Mouse (Mus musculus): ENCODE measurements around the gene Trp53rkb.

Trp53rkb gene

GRCm38 (mm10) chr2:166799615-166800472, 7.5 kb downstream of the Trp53rkb start:
- DNase-seq: no peak

DNA sequence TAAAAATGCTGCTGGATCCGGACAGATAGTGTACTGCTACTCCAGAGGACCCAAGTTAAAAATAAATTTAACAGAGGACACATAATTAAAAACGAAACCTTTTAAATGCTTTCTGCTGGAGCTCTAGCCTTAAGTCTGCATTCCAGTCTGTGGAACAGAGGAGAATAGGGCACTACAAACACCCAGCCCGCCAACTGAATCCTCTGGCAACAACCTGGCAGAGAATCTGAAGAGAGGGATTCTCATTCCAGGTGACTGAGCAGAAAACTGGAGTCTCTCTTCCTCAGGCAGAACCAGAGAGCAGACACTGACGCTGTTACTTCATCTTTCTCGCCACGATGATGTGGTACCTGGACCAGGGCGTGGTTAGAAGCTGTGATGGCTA, 8.1 kb downstream of the Trp53rkb start:
- DNase-seq: no peak

GRCm38 (mm10) chr2:166801436-166801835, 9.1 kb downstream of the Trp53rkb start:
- DNase-seq: no peak

DNA sequence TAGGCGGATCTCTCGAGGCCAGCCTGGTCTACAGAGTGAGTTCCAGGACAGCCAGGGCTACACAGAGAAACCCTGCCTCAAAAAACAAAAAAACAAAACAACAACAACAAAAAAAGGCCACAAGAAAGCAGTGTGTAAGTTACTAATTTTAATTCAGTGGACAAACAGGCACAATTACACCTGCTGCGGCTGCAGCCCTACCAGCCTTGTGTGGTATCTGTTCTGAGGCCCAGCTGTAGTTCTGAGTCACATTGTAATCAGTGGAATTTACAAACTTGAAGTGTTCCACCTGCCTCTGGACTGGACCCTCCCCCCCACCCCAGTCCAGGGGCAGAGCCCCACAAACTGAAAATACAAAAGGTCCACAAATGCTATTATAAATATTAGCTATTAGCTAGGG, 11.0 kb downstream of the Trp53rkb start:
- no peak for DNase-seq

- DNase-seq: peak; percentile 91 to 92
These were observed 13.2 kb downstream of the Trp53rkb start, which contains the start of gene Arfgef2 for GRCm38 (mm10) chr2:166805250-166806172. TSS of gene Arfgef2 (plus strand) at chr2:166805588.

GRCm38 (mm10) chr2:166806173-166806705, 13.9 kb downstream of the Trp53rkb start:
- DNase-seq: no peak

GRCm38 (mm10) chr2:166806813-166807212, 14.5 kb downstream of the Trp53rkb start:
- DNase-seq: no peak

DNA sequence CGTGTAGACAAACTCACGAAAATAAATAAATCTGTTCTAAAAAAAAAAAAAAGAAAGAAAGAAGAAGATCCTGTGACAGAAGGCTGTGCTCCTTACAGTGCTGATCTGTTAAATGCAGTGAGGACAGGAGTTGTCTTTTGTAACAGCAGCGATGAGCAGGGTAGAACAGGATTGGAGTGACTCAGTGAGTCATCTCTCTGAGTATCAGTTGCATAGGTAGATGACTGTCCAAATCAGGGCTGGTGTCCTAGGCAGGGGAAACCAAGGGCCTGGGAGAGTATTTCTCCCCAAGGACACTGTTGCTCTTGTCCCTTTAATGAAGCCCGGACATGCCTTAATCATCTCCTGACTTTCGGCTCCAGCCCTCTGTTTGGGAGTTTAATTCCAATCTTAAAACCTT, 17.2 kb downstream of the Trp53rkb start:
- no peak for DNase-seq

DNA sequence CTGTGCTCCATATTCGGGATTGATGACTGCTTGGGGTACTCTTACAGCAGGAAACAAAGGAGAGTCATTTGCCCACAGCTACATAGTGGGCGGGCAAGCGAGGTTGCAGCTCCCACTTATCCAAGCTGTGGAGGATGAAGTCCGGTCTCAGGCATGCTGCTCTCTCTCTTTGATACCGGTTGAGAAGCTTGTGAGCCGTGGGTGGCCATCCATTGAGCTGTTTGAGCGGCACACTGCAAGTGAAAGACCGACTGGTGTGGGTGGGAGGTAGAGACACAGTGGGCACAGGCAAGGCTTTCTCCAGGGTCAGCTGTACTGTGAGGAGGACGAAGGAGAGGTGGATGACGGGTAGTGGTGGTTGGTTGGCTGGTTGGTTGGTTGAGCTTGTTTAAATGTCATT, 18.5 kb downstream of the Trp53rkb start:
- DNase-seq: no peak

DNA sequence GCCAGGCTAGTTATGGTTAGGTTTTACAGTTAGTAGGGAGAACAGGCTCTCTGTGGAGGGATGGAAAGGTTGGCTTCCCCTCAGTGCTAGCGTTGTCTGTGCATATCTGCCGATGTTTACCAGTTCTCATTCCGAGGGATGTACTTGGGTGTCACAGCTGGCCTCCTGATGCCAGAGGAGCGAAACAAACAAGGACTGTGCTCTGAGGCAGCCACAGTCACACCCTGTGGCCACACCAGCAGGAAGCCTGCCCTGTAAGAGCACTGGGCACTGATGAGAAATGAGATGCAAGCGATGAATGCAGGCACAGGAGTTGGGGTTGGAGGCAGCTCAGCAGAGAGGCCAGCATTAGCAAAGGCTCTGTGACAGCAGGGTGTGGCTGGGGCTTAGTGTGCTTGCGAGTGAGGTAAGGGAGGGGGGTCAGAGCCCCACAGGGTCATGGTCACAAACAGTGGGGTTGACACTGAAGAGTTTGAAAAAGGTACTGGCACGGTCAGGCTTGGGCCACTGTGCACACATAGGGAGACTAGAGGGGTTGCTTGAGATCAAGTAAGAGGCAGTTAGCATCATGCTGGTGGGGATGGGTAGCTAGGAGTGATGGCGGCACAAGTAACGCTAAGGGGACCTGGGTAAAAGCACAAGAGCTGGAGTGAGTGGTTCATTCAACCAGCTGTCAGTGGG, 26.3 kb downstream of the Trp53rkb start:
- DNase-seq: no peak

GRCm38 (mm10) chr2:166819849-166820248, 27.5 kb downstream of the Trp53rkb start:
- DNase-seq: no peak

DNA sequence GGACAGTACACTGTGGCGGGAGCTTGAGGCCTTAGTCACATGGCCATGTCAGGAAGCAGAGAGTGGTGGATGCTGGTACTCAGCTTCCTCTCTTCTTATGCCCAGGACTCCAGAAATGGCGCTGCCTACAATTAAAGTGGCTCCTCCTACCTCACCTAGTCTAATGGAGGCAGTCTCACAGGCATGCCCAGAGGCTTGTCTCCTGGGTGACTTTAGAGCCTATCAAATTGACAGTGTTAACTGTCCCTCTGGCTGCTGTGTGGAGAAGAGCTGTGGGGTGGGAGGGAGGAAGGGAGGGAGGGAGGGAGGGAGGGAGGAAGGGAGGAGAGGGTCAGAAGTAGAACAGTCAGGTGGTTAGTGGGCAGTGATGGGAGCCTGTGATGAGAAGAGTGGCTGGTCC, 28.5 kb downstream of the Trp53rkb start:
- no peak for DNase-seq

GRCm38 (mm10) chr2:166821406-166821805, 29.1 kb downstream of the Trp53rkb start:
- no peak for DNase-seq

GRCm38 (mm10) chr2:166822119-166822826, 29.9 kb downstream of the Trp53rkb start:
- no peak for DNase-seq

DNA sequence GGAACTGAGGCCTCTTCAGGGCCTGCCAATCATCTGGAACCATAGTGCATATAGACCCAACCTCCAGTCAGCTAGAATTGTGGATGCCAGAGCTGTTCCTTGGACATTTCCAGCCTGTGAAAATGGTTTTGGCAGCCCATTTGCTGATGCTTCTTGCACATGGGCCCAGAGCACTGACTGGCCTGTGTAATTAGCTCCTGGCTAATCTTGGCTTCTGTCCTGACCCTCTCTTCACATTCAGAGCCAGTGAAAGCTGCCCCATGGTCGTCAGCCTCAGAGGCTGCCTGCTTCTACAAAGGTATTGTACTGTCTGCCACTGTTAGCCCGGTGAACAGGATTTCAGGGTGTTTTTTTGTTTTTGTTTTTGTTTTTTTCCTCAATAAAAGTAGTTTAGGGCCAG, 30.6 kb downstream of the Trp53rkb start:
- DNase-seq: no peak

DNA sequence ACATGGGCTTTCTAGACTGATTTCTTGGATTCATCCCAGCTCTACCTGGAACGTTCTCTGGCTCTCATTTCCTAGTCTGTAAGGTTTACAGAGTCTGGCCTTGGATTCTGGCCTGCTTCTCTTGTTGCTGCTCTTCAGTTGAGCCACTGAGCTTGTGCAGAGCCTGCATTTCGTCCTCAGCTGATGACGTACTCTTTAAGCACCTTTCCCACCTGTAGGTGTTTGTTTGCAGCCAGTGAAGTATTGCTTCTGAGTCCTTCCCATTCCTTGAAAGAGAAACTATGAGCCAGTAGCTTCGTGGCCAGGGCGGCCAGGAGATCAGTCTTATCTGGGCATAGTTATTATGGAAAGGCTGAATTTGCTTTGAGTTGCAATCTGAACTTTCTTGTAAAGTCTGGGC, 32.1 kb downstream of the Trp53rkb start:
- DNase-seq: no peak

- DNase-seq: no peak
These were observed 32.7 kb downstream of the Trp53rkb start for GRCm38 (mm10) chr2:166824998-166825397.

DNA sequence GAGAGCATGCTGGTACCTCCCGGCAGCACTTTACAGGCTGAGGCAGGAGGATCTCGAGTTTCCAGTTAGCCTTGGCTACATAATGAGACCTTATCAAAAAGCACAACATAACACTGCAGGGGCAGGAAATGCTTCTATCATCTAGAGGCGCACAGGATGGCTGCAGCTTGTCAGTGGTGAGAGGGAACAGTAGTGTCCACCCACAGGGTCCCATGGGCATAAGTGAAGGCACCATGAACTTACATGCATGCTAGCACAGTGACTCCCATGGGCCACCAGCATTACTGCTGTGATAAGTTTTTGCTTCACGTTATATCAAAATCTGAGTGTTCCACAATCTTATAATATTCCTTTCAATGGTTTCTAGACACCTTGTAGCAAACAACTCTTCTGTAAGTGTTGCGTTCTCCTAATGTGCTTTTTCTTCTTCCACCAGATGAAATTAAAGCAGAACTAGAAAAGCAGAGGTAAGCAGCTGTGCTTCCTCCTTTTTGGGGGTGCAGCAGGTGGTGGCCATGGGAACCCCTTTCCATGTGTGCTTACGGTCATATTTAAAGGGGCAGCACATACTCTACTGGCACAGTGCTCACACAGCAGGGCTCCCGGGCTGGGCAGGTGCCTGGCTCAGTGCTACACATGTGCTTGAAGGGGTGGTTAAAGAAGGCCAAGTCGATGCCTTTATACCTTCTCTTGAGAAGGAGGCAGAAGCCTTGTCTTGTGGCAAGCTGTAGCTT, 34.3 kb downstream of the Trp53rkb start:
- DNase-seq: peak in 1 of 2 experiments; percentile 38

GRCm38 (mm10) chr2:166828306-166828705, 36.0 kb downstream of the Trp53rkb start:
- DNase-seq: no peak

DNA sequence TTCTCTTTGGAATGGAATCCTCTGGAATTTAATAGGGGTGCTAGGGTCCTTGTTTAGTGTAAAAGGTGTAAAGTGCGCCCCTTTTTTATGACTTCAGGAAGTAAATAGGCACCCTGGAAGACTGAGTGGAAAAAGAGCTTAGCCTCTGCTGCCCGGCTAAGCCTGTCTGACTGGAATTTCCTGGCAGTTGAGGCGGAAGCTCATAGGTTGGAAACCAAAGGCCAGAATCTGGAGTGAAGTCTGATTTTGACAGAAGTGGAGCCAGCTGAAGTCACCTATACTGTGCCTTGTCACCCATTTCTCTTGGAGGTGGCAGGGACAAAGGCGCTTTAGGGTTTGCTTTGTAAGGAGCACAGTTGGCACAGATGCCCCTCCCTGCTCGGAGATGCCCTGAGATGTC, 38.0 kb downstream of the Trp53rkb start:
- no peak for DNase-seq

- DNase-seq: no peak
These were observed 41.8 kb downstream of the Trp53rkb start for GRCm38 (mm10) chr2:166834091-166834490.

Measured in spleen, adult 18-20 months (tissue).